Mouse (Mus musculus): ENCODE data around the gene Prkcd. TPM values are rescaled to one million over a fixed set of nuclear protein-coding genes. Genes with fewer than 3 reads are reported as not detected.

Gene Prkcd
- 101 and 268 TPM in 2 replicates for polyA plus RNA-seq (2012; ENCODE audit: low replicate concordance)

DNA sequence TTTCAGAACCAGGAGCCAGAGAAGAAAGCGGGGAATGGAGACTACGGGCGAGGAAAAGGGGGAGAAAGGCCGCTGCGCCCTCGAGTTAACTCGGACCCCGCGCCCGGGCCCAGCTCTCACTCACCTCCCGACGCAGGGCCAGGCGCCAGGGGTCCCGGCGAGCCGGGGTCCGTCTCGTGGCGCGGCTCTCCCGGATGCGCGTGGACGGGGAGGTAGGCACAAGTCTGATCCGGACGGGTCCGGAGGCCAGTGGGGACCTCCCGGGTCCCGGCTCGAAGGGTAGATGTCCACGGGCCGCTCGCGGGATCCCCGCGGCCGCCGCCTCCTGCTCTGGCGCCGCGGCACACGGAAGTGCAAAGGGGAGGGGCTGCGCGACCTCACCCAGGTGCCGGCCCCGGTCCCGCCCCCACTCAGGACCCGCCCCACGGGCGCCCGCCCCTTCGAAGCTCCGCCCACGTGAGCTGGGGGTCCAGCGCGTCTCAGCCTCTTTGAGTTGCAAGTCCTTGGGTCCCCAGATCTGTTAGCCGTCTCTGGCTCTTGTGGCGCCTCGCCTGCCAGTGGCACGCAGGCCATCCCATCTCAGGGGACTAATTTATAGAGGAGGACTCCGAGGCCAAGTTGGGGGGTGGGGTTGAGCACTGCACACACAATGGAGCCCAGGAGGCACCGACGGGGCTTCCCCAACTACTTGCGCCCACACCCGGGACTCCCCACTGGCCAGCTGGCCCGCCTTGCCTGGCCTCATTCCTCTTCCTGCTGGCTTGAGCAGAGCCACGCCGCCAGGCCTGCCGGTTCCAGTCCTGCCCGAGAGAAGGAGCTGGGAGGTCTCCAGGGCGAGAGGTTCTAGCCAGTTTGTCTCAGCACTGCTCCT lies at the start of gene Prkcd:
Gene Prkcd, minus strand, starts transcription at position 355 of the 871 bp plus-strand sequence.

GRCm38 (mm10) chr14:30653943-30654659 lies 28.1 kb upstream of the Prkcd start, which contains the start of gene Rft1:
Gene Rft1 (plus strand): TSS chr14:30654360.

GRCm38 (mm10) chr14:30548131-30548720 lies 77.8 kb downstream of the Prkcd start, which contains the start of gene Tkt:
Gene Tkt (plus strand): TSS chr14:30548359.

Other genes with a start within 250 kb of the Prkcd start
- gene Dcp1a, start 146.7 kb downstream of the Prkcd start, polyA plus RNA-seq (2012; ENCODE audit: low replicate concordance) = 44.4 and 75.8 TPM in 2 replicates
- gene Cacna1d, start 134.8 kb downstream of the Prkcd start, polyA plus RNA-seq (2012; ENCODE audit: low replicate concordance) = 0.71 and 2.0 TPM in 2 replicates
- 97.6 and 224 TPM in 2 replicates for gene Tkt, start 77.9 kb downstream of the Prkcd start, polyA plus RNA-seq (2012; ENCODE audit: low replicate concordance)
- 1.4 and 6.8 TPM in 2 replicates for gene Rft1, start 28.1 kb upstream of the Prkcd start, polyA plus RNA-seq (2012; ENCODE audit: low replicate concordance)
- gene Sfmbt1, start 88.6 kb upstream of the Prkcd start, polyA plus RNA-seq (2012; ENCODE audit: low replicate concordance) = 1.2 and 1.9 TPM in 2 replicates
- gene Tmem110, start 199.4 kb upstream of the Prkcd start, polyA plus RNA-seq (2012; ENCODE audit: low replicate concordance) = 20.2 and 46.9 TPM in 2 replicates